Mouse (Mus musculus) ovary, postnatal 14 days (tissue): Measurements from ENCODE around the gene St5.

Experiments used
- DNase-seq: peaks from one replicate; pipeline ENCODE4 v3.0.0; 2022; ENCODE audit warnings: low spot score

The St5 gene

DNA sequence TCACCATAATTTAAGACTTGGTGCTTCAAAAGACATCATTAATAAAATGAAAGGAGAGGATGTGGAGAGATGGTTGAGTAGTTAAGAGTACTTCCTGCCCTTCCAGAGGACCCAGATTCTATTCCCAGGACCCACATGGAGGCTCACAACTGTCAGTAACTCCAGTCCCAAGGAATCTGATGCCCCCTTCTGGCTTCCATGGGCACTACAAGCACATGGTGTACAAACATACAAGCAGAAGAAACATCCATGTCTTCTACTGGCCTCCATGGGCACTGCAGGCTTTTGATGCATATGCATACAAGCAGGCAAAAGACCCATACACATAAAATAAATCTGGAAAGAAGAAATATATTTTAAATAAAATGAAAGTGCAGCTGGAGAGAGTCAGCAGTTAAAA, 3.2 kb downstream of the St5 start:
- DNase-seq: no peak

DNA sequence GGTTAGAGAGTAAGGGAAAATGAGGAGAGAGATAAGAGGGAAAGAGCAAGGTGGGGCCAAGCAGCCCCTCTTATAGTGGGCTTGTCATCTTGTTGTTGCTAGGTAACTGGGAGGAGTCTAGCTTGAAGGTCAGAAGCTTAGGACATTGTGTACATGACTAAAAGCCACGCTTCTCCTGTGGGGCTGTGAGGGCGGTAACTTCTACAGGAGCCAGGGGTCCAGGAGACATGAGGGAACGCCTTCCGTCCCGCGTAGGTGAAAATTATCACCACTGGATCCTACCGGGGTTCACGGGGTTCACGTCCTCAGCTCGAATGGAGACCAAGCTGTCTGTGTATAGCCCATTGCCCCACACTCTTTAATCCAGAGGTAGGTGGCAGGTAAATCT, 8.1 kb downstream of the St5 start:
- no peak for DNase-seq

DNA sequence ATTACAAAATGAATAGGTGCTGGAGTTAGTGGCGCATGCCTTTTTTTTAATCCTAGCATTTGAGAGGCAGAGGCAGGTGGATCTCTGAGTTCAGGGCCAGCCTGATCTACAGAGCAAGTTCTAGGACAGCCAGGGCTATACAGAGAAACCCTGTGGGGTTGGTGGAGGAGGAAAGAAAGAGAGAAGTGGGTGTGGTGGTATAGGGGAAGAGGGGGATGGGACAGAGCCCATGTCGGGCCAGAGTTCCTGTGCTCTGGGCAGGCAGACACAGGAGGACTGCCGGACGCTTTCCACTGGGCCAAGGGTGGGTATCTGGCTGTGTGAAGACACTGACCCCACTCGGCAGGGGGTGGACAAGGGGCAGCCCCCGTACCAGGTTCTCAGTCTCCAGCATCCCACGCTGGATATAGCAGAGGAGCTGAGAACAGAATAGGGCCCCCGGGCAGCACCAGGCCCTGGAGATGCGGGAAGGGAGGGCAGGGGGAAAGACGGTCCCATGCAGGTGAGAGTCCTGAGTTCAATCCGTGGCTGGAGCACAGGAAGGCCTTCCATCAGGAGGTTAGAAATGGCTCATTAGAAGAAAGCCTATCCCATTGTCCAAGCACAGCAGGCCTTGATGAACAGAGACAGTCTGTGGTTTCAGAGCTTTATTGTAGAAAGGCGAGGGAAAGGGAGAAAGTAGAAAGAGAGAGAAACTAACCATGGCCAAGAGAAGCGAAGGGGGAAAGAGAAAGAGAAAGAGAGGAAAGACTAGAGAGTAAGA, 8.6 kb downstream of the St5 start:
- no peak for DNase-seq

DNA sequence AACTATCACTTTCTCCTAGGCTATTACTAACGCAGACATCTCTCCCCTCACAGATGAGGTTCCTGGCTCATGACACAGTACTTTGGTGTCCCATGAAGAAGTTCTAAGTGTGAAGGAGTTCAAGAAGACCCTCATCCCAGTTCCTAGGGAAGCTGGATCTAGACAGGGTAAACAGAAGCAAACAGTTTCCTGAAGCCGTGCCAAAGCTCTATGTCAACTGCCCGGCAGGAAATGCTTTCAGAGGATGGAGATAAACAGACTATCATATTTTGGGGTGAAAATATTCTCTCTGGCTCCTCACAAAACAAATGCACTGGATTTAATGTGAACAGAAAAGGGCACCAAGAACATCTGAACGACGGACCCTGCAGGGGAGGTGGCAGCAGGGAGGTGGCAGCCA, 12.4 kb downstream of the St5 start:
- DNase-seq: no peak

- no peak for DNase-seq
Observed at GRCm38 (mm10) chr7:109690101-109690500, 13.3 kb downstream of the St5 start.

GRCm38 (mm10) chr7:109686585-109687128, 16.7 kb downstream of the St5 start:
- no peak for DNase-seq

DNA sequence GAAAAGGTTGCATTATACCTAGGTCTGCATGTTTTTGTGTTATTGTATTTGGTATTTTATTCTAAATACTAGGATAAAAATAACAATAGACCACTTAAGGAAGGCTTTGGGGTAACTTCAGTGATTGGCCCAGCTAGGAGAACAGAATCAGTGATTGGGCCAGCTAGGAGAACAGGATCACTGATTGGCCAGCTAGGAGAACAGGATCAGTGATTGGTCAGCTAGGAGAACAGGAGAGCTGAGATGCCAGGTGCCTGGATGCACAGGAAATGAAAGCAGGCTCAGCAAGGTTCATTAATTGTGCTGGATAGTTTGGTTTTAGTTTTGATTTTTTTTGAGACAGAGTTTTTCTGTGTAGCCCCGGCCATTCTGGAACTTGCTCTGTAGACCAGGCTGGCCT, 22.5 kb downstream of the St5 start:
- DNase-seq: no peak

DNA sequence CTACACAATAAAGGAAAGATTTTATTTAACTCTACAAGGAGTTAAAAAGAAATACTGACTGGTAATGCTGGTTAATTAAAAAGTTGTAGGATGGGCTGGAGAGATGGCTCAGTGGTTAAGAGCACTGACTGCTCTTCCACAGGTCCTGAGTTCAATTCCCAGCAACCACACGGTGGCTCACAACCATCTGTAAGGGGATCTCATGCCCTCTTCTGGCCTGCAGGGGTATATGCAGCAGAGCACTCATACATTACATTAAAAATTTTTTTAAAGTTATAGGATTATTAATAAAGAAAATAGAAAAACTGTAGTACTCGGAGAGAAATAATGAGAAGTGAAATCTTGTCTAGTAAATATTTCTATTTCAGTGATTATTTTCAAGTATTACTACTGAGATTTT, 23.1 kb downstream of the St5 start:
- no peak for DNase-seq

GRCm38 (mm10) chr7:109674944-109675628, 28.3 kb downstream of the St5 start:
- DNase-seq: no peak

GRCm38 (mm10) chr7:109671581-109672471, 31.6 kb downstream of the St5 start:
- peak; percentile 49 for DNase-seq

DNA sequence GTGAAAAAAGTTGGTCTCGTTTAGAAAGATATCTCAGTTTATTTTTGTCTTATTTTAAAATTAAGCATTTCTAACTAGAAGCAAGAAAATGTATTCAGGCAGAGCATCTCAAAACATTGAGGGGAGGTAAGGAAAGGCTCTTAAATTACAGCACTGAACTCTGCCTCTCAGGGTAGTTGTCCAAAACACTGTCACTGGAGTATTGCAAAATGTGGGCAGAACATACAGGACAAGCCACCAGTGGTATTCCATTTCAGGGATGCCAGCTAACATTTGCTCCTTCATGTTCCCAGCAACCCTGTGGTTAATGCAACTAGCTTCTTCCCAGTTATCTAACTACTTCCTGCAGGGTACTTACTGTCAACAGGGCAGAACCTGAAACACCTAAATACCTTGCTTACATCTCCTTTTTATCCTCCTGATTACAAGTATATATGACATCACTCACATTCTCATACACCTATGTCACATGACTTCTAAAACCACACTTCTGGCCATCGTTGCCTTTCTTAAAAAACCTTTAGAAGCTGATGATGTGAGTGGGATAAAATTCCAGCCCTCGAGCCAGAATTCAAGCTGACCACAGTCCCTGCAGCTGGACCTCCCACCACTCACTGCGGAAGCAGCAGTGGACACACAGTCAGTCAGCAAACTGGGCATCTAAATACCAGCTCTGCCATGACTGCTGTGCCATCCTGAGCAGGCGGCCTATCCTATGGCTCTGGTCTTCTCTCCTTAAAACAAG, 33.8 kb downstream of the St5 start:
- DNase-seq: no peak

DNA sequence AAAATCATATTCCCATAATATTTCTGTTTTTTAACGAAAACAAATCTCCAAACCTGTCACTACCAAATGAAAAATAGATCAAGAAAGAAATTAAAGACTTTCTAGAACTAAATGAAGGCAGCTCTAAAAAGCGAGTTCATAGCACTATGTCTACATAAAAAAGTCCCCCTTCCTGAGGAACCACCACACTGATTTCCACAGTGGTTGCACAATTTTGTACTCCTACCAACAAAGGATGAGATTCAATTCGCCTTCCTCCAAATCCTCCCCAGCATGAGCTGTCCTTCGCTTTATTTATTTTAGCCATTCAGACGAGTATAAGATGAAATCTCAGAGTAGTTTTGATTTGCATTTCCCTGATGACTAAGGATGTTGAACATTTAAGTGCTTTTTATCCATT, 36.7 kb downstream of the St5 start:
- no peak for DNase-seq

DNA sequence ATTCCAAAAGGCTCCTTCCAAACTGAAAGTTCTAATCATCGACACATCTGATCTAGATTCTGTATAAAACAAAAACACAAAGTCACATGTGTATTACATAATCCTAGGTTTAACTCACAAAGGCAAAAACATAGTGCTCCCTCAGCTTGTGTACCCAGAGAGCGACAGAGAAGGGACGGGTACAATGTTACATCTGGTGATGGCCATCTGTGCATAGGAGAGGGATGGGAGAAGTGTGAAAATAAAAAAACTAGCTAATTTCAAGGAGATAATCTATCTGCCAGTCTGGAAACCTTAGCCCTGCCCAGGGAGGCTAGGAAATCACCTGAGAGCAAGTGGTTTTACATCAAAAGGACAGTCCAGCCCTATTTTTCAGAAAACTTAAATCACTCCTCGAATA, 40.8 kb downstream of the St5 start:
- no peak for DNase-seq

DNA sequence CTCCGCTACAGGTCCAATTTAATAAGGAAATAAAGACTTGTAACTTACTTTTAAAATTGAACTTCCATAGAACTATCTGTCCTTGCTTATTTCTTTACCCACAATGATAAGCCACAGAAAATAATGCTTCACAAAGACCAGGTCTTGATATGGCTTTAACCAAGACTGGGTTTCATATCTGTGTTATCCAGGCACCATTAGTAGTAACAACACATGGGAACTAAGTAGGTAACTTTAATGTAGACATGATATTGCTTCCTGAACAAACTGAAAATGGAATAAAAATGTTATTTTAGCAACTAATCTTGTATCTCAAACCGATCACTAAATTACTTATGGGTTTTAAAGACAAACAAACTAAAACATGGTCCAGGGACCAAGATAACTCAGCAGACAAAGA, 44.1 kb downstream of the St5 start:
- DNase-seq: no peak

DNA sequence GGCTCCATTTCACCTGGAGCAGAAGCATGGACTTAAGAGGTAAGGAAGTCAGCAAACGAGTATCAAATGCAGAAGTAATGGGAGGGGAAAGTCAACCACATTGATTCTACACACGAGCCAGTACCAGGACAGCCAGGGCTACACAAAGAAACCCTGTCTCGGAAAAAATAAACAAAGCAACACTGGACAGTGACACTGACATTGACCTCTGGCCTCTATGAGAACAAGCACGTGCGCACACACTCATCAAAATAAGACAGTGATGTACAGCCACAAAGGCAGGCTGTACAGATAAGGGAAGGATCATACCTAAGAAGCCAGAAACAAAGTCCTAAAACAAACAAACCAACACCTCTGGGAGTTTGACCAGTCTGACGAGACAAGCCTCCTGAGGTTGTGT, 45.5 kb downstream of the St5 start:
- DNase-seq: no peak

- DNase-seq: no peak
Observed at GRCm38 (mm10) chr7:109654871-109655270, 48.5 kb downstream of the St5 start.

DNA sequence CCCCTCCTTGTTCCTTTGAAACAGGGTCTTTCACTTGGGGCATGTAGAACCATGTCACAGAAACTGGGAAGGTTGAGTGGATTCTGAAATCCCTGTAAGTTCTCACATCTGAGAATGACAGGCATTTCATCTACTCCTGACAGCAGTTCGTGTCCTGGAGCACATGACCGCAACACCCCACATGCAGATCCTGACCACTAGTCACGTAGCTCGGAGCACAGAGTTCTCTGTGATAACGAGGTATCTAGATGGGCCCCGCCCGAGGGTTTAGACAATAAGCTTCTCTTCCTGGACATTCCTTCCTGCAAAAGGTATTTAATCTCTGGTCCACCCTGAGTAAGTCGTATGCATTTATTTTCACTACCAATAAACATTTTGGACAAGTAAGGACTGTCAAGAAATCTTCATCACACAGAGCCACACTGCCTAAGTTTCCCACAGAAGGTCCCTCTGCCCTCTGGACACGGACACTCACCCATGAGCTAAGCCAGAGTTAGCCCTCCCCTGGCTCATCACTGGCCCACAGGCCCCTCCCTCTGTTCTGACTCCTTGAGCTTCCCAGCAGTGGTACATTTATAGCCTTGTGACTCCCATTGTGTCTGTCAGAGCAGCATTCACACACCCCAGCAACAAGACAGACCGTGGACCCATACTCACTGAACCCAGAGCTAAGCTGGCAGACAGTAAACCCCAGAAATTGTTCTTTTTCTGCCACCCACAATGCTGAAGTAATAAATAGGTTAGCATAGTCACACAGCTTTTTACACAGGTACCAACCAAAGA, 54.4 kb downstream of the St5 start:
- DNase-seq: no peak

DNA sequence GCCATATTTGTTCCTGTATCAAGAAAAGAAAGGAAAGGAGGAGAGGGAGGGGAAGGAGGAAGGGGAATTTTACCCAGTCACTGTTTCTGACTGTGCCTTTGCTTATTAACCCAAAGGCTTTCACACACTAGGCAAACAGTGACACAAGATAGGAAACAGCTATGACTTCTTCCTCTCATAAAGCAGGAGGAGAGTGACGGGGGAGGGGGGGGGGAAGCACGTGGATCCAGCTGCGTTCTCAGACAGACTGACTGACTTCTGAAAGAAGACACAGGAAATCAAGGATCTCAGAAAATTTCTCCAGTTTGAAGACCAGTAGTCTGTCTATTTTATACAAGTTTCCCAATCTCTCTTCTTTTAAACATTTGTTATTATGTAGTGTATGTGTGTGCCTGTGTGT, 56.8 kb downstream of the St5 start:
- no peak for DNase-seq

GRCm38 (mm10) chr7:109643305-109643994, 60.0 kb downstream of the St5 start:
- DNase-seq: no peak

DNA sequence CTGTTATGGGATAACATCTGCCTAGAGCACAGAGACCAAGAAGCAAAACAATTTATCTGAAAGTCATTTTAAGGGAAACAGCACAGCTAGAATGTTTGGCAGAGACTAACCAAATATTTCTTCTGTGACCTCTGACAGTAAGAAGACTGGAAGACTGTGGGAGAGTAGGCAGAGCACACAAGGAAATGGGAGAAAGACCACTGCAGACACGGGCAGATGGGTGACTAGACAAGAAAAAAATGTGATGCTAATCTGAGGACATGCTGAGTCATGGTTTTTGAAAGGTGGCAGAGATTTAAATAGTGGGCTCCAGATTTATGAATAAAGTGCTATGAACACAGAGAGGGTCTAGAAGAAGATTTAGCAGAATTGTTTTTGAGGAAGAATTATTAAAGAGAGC, 61.4 kb downstream of the St5 start:
- no peak for DNase-seq
